Mouse (Mus musculus) CD4-positive, CD25-positive, alpha-beta regulatory T cell, adult 2 months (primary cell): Measurements from ENCODE around the gene Ccdc80.
A peak's percentile ranks its signal among the peaks of the same experiment; 100 is the strongest.

Experiments
- DNase-seq: peaks from one replicate; pipeline ENCODE4 v3.0.0-alpha.2; 2012; ENCODE audit warnings: low read depth, low spot score

Gene Ccdc80

GRCm38 (mm10) chr16:45110498-45110897, 17.3 kb downstream of the Ccdc80 start:
- DNase-seq, result no peak

- DNase-seq, result no peak
These were observed 24.0 kb downstream of the Ccdc80 start for GRCm38 (mm10) chr16:45117200-45117599.

DNA sequence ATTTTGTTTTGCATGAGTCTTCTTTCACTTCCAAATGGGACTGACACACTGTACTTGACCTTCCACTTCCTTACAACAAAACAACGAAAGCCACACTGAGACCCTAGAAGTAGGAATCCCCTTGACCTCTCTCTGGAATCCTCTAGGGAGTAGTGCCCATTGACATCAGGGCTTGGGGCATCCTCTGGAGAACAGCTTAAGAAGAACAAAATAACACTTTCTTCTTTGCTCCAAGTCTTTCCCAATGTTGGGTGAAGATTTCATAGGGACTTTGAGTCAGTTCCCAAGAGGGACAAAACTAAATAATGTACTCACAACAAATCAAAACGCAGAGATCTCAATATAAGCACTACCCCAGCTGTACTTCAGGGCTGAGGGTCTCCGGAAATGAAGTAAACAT, 25.6 kb downstream of the Ccdc80 start:
- DNase-seq, result no peak

DNA sequence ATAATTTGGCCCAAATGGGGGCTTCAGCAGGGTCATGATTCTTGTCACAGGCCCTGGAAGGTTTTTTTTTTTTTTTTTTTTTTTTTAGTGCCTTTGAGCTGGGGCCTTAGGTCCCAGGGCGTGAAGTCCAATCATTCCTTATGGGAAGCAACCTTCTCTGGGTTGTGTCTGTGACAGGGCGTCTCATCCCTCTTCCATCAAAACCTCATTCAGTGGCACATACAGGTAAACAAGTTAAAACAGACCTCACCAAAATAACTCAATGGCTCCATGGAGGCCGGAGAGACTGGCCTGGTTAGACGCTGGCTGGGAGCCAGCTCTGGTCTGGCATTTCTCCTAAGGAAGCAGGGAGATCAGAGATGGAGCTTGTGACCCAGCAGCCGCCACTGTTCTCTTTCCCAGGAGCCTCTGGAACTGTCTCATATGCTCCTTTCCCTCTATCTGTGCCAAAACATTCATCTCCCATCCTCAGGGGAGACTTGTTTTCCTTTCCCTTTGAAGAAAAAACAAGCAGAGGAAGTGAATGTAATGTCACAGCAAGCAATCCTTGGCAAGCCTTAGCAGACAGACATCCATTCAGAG, 27.7 kb downstream of the Ccdc80 start:
- DNase-seq, result no peak

- DNase-seq, result no peak
These were observed 29.4 kb downstream of the Ccdc80 start for GRCm38 (mm10) chr16:45122571-45122970.

DNA sequence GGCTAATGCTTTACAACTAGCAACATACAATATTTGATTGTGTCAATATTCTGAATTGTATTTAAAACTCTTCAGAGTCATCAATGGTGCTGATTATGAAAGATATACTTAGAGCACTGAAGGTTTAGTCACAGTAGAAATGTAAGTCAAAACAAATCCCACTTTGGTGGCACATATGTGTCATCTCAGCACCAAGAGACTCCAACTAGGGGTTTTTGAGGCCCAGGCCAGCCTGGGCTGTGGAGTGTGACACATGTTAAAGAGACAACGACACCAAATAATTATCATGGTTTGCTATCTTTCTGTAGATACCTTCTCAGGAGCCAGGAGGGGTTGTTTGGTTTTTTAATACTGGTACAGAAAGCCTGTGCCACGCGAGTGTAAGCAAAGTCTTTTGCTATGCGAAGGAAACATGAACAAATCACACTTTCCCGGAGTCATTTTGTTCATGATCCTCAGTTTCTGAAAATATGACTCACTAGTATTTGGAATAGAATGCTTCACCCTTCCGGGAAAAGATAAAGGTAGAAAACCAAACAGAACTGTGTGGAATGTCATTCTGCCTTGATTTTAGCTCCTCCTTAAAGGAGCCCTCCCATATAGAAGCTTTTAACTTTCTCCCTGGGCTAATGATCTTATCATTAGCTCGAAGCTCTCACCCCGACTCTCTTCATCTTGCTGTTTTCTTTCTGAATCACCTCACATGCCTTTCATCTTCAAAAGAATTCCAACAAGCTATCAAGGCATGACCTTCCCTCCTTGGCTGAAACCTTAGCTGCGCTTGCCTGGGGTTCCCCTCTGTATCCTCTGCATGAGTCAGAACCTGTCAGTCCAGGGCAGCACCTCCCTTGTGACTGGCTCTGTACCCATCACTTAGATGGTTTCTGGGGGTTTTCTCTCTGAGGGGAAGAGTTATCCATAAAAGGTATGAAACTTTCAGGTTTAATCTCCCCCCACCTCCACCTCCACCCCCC, 31.3 kb downstream of the Ccdc80 start:
- DNase-seq, result peak; percentile 49

GRCm38 (mm10) chr16:45127936-45128710, 34.9 kb downstream of the Ccdc80 start:
- DNase-seq, result no peak

DNA sequence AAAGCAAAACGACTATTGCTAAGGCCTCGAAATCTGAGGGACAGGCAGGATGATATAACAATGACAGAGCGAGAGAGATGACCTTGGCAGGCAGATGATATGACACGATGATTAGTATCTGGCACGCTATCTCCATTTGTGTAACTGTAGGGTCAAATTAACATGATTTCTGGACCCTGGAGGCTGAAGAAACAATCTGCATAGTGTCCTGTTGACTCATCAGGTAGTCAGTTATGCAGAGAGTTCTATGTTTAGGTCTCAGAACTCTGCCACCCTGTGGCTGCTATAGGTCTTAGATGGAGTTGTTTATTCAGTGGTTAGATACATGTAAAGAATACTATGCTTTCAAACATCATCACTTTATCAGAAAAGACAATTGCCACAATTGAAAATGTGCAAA, 48.5 kb downstream of the Ccdc80 start:
- peak; percentile 41 for DNase-seq

DNA sequence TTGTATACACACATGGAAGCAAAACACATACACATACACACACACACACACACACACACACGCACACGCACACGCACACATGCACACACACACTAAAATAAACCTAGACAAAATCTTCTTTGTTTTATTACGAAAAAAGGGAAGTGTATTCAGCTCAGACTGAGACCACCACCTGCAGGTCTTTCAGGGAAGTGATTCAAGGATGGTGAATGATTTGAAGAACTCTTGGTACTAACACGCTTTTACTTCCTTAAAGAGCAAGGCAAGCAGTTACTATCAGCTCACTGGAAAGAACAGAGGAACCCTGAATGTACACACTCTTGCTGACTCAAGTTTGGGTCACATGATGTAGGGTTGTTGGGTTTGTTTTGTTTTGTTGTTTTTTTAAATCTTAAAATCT, 49.4 kb downstream of the Ccdc80 start:
- no peak for DNase-seq

- no peak for DNase-seq
These were observed 51.9 kb downstream of the Ccdc80 start for GRCm38 (mm10) chr16:45145119-45145518.

DNA sequence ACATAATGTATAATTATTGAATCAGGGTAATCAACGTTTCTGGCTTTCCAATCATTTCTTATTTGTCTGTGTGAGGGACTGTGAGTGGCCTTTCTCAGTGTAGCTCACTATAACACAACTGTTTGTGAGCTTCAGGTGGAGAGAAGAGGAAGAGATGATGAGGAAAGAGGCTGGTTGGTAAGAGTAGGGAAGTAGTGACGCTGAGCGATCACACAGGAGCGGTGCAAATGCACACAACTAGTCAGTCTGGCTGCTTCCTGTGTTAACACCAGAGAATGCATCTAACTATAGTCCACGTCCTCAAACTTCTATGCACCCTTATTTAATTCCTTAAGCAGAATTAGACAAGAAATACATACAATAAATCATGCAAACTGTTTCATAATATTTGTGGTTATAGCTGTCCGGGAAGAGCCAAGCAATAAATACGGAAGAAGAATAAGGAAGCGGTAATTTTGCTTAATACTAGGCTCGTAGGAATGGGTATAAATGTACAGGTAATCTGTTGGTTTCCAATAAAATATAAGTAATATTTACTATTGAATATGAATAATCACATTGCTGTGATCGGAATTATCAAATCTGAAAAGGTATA, 55.4 kb downstream of the Ccdc80 start:
- DNase-seq, result no peak

GRCm38 (mm10) chr16:45154741-45155250, 61.6 kb downstream of the Ccdc80 start:
- DNase-seq, result no peak

DNA sequence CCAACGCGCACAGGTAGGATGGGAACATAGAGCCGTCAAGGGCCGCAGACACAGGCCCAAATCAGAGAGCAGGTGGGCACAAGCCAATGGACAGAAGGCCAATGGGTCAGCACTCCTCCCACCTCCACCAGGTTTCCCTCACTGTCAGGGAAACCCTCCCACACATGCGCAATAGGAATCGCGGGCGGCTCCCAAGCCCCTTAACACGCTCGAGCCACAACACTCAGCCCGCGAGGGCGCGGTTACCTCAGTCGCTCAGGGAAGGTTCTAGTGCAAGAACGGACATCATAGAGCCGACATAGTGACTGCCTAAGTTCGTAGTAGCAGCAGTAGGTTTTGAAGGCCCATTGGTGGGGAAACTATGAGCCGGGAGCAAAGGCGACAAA, 64.9 kb downstream of the Ccdc80 start:
- no peak for DNase-seq

DNA sequence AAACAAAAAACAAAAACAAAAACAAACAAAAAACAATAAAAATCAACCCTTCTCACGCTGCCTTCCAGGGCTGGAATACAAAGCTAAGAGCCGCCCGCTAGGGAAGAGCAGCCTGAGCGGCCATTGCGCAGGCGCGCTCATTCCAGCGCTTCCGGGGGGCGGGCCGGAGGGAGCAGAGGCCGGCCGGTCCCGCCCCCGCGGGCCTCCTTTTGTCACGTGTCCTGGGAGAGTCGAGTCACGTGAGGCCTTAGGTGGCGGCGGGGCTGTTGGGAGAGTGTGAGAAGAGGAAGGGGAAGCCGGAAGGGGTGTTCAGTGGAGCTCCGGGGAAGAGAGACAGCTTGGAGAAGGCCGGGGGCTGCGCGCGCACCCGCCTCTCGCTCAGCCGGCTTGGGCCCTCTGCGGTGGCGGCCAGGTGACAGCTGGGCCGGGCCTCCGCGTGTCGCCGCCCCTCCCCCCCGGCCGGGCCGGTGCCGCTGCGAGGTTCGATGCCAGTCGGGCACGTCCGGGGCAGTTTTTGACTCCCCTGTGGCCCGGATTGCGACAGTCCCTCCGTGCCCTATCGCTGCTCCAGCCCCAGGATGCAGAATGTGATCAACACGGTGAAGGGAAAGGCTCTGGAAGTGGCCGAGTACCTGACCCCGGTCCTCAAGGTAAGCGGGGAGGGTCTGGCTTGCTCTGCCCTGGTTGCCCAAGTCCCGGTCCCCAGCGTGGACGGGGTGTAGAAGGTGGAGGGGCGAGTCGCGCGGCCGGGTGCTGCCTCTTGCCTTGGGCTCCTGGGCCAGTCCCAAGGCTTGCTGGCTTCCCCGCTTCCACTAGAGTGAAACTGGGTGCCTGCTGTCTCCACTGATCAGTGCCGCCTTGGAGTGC, 65.6 kb downstream of the Ccdc80 start, which contains the start of the genes Slc35a5 and Atg3:
TSS of gene Slc35a5 (minus strand) at position 185 of the 867 bp plus-strand sequence.
TSS of gene Atg3 (plus strand) at position 264 of the 867 bp plus-strand sequence.
- DNase-seq, result peak; percentile 97

- no peak for DNase-seq
These were observed 66.2 kb downstream of the Ccdc80 start for GRCm38 (mm10) chr16:45159389-45159716.
